Mouse (Mus musculus) bone marrow, adult 2 months (tissue): ENCODE measurements around the gene Adad1.

Experiments
- CTCF ChIP-seq: fragments of 200-500 bp; IDR thresholded peaks from 2 replicates; pipeline ENCODE4 v1.5.1; 2011; ENCODE audit warnings: low read length, control low read depth; ENCODE audit not compliant: control insufficient read depth, insufficient read depth
- POLR2A ChIP-seq: fragments of 200-500 bp; IDR thresholded peaks from 2 replicates; pipeline ENCODE4 v1.6.1; 2011; ENCODE audit warnings: low read depth, mild to moderate bottlenecking, control low read depth, low read length, borderline replicate concordance; ENCODE audit not compliant: control insufficient read depth

GRCm38 (mm10) chr3:37152274-37152673, 88.9 kb downstream of the Adad1 start:
- TF ChIP-seq POLR2A (no peak), CTCF (no peak)
